Mouse (Mus musculus) lung, postnatal 0 days (tissue): ENCODE results near the gene Galc. TPM values are rescaled to one million over a fixed set of nuclear protein-coding genes. Genes with fewer than 3 reads are reported as not detected.
A peak's percentile ranks its signal among the peaks of the same experiment; 100 is the strongest.

ENCODE experiments used
- ATAC-seq: fragments of 200-750 bp; cut with Nextera tagmentation; 2 replicates; pipeline ENCODE4 v1.8.0; 2017; ENCODE audit warnings: moderate library complexity
- DNase-seq: peaks from one replicate; pipeline ENCODE4 v3.0.0-alpha.2; 2016; ENCODE audit warnings: low spot score
- H3K27ac ChIP-seq: fragments of 300-500 bp; sonication (generic); 2 replicates; pipeline ENCODE4 v1.5.1; 2014; ENCODE audit warnings: antibody characterized with exemption, mild to moderate bottlenecking, low read length, mixed read lengths
- H3K27me3 ChIP-seq: fragments of 300-500 bp; sonication (generic); replicated peaks from 2 replicates; pipeline ENCODE4 v1.6.1; 2014; ENCODE audit warnings: low read length, mixed read lengths; ENCODE audit not compliant: insufficient read depth
- H3K36me3 ChIP-seq: fragments of 300-500 bp; sonication (generic); 2 replicates; pipeline ENCODE4 v1.6.1; 2014; ENCODE audit warnings: low read length, mixed read lengths; ENCODE audit not compliant: insufficient read depth
- H3K4me1 ChIP-seq: fragments of 300-500 bp; sonication (generic); 2 replicates; pipeline ENCODE4 v1.6.1; 2014; ENCODE audit warnings: antibody characterized with exemption, low read depth, low read length, mixed read lengths; ENCODE audit not compliant: insufficient read depth
- H3K4me2 ChIP-seq: fragments of 300-500 bp; sonication (generic); replicated peaks from 2 replicates; pipeline ENCODE4 v1.6.1; 2014; ENCODE audit warnings: low read depth, mild to moderate bottlenecking, low read length, moderate library complexity, mixed read lengths
- H3K4me3 ChIP-seq: fragments of 300-500 bp; sonication (generic); 2 replicates; pipeline ENCODE4 v1.5.1; 2014; ENCODE audit warnings: low read depth, low read length
- H3K9ac ChIP-seq: fragments of 300-500 bp; sonication (generic); replicated peaks from 2 replicates; pipeline ENCODE4 v1.6.1; 2014; ENCODE audit warnings: low read depth, mild to moderate bottlenecking
- H3K9me3 ChIP-seq: fragments of 300-500 bp; sonication (generic); 2 replicates; pipeline ENCODE4 v1.6.1; 2016; ENCODE audit warnings: low read length, mixed read lengths
- CTCF ChIP-seq: IDR thresholded peaks from 2 replicates; pipeline ENCODE4 v1.5.1; 2016; ENCODE audit warnings: antibody characterized with exemption, mild to moderate bottlenecking
- EP300 ChIP-seq: IDR thresholded peaks from 2 replicates; pipeline ENCODE4 v1.6.1; 2016; ENCODE audit warnings: antibody characterized with exemption, mild to moderate bottlenecking, control low read depth
- WGBS: fragments of 180-500 bp; shearing (Covaris S2); extraction: QIAGEN DNeasy Blood & Tissue Kit; methylation state at CpG from one replicate; pipeline ENCODE4 v1.1.7; 2014; 5-methylcytosine and 5-hydroxymethylcytosine counted together
- polyA plus RNA-seq: library from polyadenylated mRNA; unstranded; fragments of >200 nt; fragmentation: Nextera tagmentation; extraction: Ambion mirVana; gene quantifications from 2 replicates; pipeline ENCODE4 v1.2.1, GENCODE M21; 2015

The Galc gene
- polyA plus RNA-seq, 1 experiment from 2014 or later, result 13.8 TPM

DNA sequence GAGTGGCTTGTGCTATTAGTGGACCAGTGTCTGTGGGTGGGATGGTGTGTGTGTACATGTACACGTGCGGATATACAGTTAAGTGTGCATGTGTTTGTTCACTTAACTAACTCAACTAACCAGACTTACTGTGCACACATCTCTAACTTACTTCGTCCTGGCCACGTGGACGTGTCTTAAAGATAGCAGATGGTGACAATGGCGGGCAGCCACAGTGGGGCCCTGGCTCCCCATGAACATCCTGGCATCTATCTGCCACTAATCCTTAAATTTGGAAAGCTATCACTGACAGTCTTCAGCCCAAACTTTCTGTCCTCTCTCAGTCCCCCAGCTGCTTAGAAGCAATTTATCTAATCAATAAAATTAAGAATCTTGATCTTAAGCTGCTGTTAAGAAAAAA lies 78.5 kb downstream of the Galc start:
- 85% methylated on average over 6 of the region's 6 CpGs for WGBS
- Histone ChIP-seq H3K4me2 (no peak overlapping the region), H3K4me3 (no peak overlapping the region), H3K27ac (no peak overlapping the region), H3K9me3 (no peaks in the 10 kb centered on the region), H3K4me1 (no peaks in the 10 kb centered on the region), H3K9ac (no peak overlapping the region), H3K36me3 (no peaks in the 10 kb centered on the region), H3K27me3 (no peaks in the 10 kb centered on the region)
- TF ChIP-seq CTCF, result no peak
- no peak for TF ChIP-seq EP300
- DNase-seq (no peak), ATAC-seq (no peak)

DNA sequence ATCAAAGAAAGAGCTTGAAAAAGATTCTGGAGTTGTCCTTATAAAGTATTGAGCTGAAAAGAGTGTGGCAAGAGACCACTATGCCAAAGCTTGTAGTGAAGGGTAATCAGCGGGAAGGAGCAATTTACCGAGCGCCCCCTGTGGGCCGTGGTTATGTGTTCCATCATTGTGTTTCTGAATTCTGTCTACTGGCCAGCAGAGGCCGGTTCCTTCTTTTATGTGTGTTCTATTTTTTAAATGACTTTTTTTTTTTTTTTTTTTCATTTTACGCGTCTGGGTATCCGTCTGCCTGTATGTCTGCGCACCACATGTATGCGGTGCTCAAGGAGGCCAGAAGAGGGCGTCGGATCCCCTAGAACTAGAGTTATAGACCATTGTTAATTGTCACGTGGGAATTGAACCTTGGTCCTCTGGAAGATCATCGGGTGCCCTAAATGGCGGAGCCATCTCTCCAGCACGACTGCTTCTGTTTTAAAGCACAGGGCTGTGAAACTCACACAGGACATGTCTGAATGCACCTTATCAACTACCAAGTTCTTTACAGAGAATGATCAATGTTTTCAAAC lies 78.9 kb downstream of the Galc start:
- TF ChIP-seq CTCF (0 out of 2 replicates have a peak, but pooled peaks have one; percentile 3), EP300 (no peak)
- no peaks in the 10 kb centered on the region for H3K27me3 ChIP-seq
- no peak overlapping the region for H3K4me3 ChIP-seq
- H3K27ac ChIP-seq, result no peak overlapping the region
- no peaks in the 10 kb centered on the region for H3K4me1 ChIP-seq
- H3K36me3 ChIP-seq, result no peaks in the 10 kb centered on the region
- no peak for ATAC-seq
- H3K9ac ChIP-seq, result no peak overlapping the region
- no peaks in the 10 kb centered on the region for H3K9me3 ChIP-seq
- no peak overlapping the region for H3K4me2 ChIP-seq
- DNase-seq, result no peak
- WGBS, result 92% methylated on average over 16 of the region's 16 CpGs

GRCm38 (mm10) chr12:98179496-98179895 lies 79.8 kb downstream of the Galc start:
- no peak overlapping the region for H3K4me2 ChIP-seq
- no peak overlapping the region for H3K27ac ChIP-seq
- 63% methylated on average over 1 of the region's 1 CpGs for WGBS
- TF ChIP-seq CTCF (no peak), EP300 (no peak)
- ATAC-seq (no peak), DNase-seq (no peak)
- H3K4me3 ChIP-seq, result no peak overlapping the region
- no peaks in the 10 kb centered on the region for H3K36me3 ChIP-seq
- H3K27me3 ChIP-seq, result no peaks in the 10 kb centered on the region
- no peaks in the 10 kb centered on the region for H3K9me3 ChIP-seq
- H3K9ac ChIP-seq, result no peak overlapping the region
- no peaks in the 10 kb centered on the region for H3K4me1 ChIP-seq

DNA sequence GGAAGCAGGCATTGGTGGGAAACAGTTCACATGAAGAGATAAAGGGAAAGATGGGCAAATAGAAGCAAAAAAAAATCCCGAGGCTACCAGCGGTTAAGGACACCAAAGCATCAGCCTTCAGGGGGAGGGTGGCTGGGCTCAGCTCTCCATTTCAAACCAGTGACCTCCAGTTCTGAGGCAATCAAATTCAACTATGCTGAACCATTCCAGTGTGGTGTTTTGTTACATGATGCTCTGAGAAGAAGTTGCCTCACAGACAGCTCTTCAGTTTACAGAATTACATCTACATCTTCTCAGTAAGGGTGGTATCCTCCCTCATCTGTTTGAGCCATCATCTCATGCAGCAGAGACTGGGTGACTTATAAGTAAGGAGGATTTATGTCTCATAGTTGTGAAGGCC lies 82.6 kb downstream of the Galc start:
- Histone ChIP-seq H3K4me1 (no peaks in the 10 kb centered on the region), H3K4me2 (no peak overlapping the region), H3K27me3 (no peaks in the 10 kb centered on the region), H3K27ac (no peak overlapping the region), H3K4me3 (no peak overlapping the region), H3K36me3 (no peaks in the 10 kb centered on the region), H3K9me3 (no peaks in the 10 kb centered on the region), H3K9ac (no peak overlapping the region)
- DNase-seq (no peak), ATAC-seq (no peak)
- TF ChIP-seq CTCF (no peak), EP300 (no peak)
- WGBS, result 77% methylated on average over 2 of the region's 2 CpGs

DNA sequence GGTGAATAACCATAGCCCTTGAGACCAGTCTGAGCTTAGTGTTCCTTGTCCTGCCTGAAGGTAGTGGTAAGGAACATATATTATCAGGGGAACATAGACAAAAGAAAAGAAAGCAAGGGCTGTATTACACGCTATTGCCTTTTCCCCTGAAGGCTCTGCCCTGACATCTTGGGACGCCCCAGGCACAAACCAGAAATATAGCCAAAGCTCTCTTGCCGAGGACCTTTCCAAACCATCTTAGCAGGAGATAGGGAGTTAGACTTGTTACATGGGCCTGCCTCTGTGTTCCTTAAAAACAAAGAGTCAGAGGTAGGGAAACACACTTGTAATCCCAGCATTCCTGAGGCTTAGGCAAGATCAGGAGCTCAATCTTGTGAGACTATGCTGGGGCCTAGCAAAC lies 97.4 kb downstream of the Galc start:
- TF ChIP-seq CTCF (no peak), EP300 (no peak)
- DNase-seq (no peak), ATAC-seq (no peak)
- Histone ChIP-seq H3K36me3 (no peaks in the 10 kb centered on the region), H3K27ac (no peak overlapping the region), H3K9me3 (no peaks in the 10 kb centered on the region), H3K4me2 (no peak overlapping the region), H3K4me3 (no peak overlapping the region), H3K4me1 (no peaks in the 10 kb centered on the region), H3K9ac (no peak overlapping the region), H3K27me3 (no peaks in the 10 kb centered on the region)
- WGBS, result 88% methylated on average over 3 of the region's 3 CpGs

DNA sequence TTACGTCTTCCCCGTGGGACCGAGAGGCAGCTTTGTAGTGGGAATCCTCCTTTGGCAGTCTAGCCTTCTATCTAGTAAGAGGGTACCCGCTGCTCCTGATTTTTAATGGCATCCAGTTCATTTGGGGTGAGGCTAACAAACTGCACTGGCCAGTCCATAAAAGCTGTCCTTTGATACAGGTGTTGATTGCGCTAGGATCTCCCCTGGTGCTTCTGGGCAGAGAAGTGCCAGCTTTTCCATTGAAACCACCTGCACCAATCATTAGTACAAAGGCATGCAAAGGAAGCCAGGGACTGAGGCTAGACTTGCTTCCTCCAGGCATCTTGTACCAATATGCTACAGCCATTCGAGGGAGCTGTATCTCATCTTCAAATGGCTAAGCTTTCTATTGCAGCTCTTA lies 98.4 kb downstream of the Galc start:
- no peaks in the 10 kb centered on the region for H3K9me3 ChIP-seq
- ATAC-seq (no peak), DNase-seq (no peak)
- no peak overlapping the region for H3K4me2 ChIP-seq
- H3K4me3 ChIP-seq, result no peak overlapping the region
- no peaks in the 10 kb centered on the region for H3K4me1 ChIP-seq
- 81% methylated on average over 6 of the region's 6 CpGs for WGBS
- H3K27ac ChIP-seq, result no peak overlapping the region
- no peak overlapping the region for H3K9ac ChIP-seq
- H3K36me3 ChIP-seq, result no peaks in the 10 kb centered on the region
- TF ChIP-seq CTCF (no peak), EP300 (no peak)
- H3K27me3 ChIP-seq, result no peaks in the 10 kb centered on the region

Other genes with a start within 250 kb of the Galc start
- 1.1 and 2.3 TPM in 2 replicates for gene Gpr65, start 9.2 kb upstream of the Galc start, polyA plus RNA-seq